Mouse (Mus musculus): ENCODE data around the gene Gm17349. TPM values are rescaled to one million over a fixed set of nuclear protein-coding genes. Genes with fewer than 3 reads are reported as not detected.

The Gm17349 gene
- polyA plus RNA-seq, 1 experiment from 2014 or later = not detected

GRCm38 (mm10) chr15:99700219-99701106 lies 4.8 kb downstream of the Gm17349 start:
- peaks cover 36% of the 10 kb centered on the region for H3K4me1 ChIP-seq (ENCODE audit: control insufficient read depth, insufficient read depth, low read length)
- 83% methylated on average over 18 of the region's 18 CpGs for WGBS (ENCODE audit: insufficient replicate concordance)

GRCm38 (mm10) chr15:99699715-99700114 lies 5.6 kb downstream of the Gm17349 start:
- no peak overlapping the region for H3K4me3 ChIP-seq (ENCODE audit: low read depth, low read length)
- peaks cover 7% of the 10 kb centered on the region; the same call in 1 of the 2 replicates for H3K27me3 ChIP-seq (ENCODE audit: control insufficient read depth, insufficient read depth, low read length)
- no peak overlapping the region for H3K9ac ChIP-seq (ENCODE audit: low read depth, low read length)
- H3K4me1 ChIP-seq (ENCODE audit: control insufficient read depth, insufficient read depth, low read length) = peaks cover 38% of the 10 kb centered on the region
- WGBS (ENCODE audit: insufficient replicate concordance) = 87% methylated on average over 10 of the region's 10 CpGs
- no peak for ATAC-seq (replicated peaks; ENCODE audit: insufficient number of reproducible peaks, low FRiP score, low TSS enrichment)
- H3K9me3 ChIP-seq (replicated peaks; ENCODE audit: control insufficient read depth, low read length) = no peaks in the 10 kb centered on the region
- no peak overlapping the region for H3K27ac ChIP-seq (ENCODE audit: low read depth, low read length)
- H3K4me2 ChIP-seq = no peak overlapping the region
- H3K36me3 ChIP-seq (ENCODE audit: control insufficient read depth, insufficient read depth, low read length) = no peaks in the 10 kb centered on the region

More at GRCm38 (mm10) chr15:99700219-99701106, 4.8 kb downstream of the Gm17349 start:
- H3K9ac ChIP-seq (ENCODE audit: low read depth, low read length) = no peak overlapping the region
- H3K4me2 ChIP-seq = no peak overlapping the region
- no peak overlapping the region for H3K27ac ChIP-seq (ENCODE audit: low read depth, low read length)
- H3K4me3 ChIP-seq (ENCODE audit: low read depth, low read length) = no peak overlapping the region
- no peaks in the 10 kb centered on the region for H3K9me3 ChIP-seq (replicated peaks; ENCODE audit: control insufficient read depth, low read length)
- peaks cover 7% of the 10 kb centered on the region; the same call in 1 of the 2 replicates for H3K27me3 ChIP-seq (ENCODE audit: control insufficient read depth, insufficient read depth, low read length)
- H3K36me3 ChIP-seq (ENCODE audit: control insufficient read depth, insufficient read depth, low read length) = no peaks in the 10 kb centered on the region; the same call in 1 of the 2 replicates
- no peak for ATAC-seq (replicated peaks; ENCODE audit: insufficient number of reproducible peaks, low FRiP score, low TSS enrichment)

GRCm38 (mm10) chr15:99698533-99699085 lies 6.7 kb downstream of the Gm17349 start:
- no peak overlapping the region for H3K27ac ChIP-seq (ENCODE audit: low read depth, low read length)
- H3K4me1 ChIP-seq (ENCODE audit: control insufficient read depth, insufficient read depth, low read length) = peaks cover 31% of the 10 kb centered on the region
- no peaks in the 10 kb centered on the region for H3K9me3 ChIP-seq (replicated peaks; ENCODE audit: control insufficient read depth, low read length)
- no peak for ATAC-seq (replicated peaks; ENCODE audit: insufficient number of reproducible peaks, low FRiP score, low TSS enrichment)
- H3K27me3 ChIP-seq (ENCODE audit: control insufficient read depth, insufficient read depth, low read length) = peaks cover 7% of the 10 kb centered on the region; the same call in 1 of the 2 replicates
- 0 out of 2 replicates have a peak overlapping the region, but pooled peaks have one; percentile 9 for H3K4me2 ChIP-seq
- WGBS (ENCODE audit: insufficient replicate concordance) = 27% methylated on average over 20 of the region's 20 CpGs
- no peaks in the 10 kb centered on the region for H3K36me3 ChIP-seq (ENCODE audit: control insufficient read depth, insufficient read depth, low read length)
- no peak overlapping the region for H3K9ac ChIP-seq (ENCODE audit: low read depth, low read length)
- no peak overlapping the region for H3K4me3 ChIP-seq (ENCODE audit: low read depth, low read length)

- ATAC-seq (replicated peaks; ENCODE audit: insufficient number of reproducible peaks, low FRiP score, low TSS enrichment) = no peak
- no peak overlapping the region for H3K9ac ChIP-seq (ENCODE audit: low read depth, low read length)
- no peaks in the 10 kb centered on the region for H3K36me3 ChIP-seq (ENCODE audit: control insufficient read depth, insufficient read depth, low read length)
- H3K27ac ChIP-seq (ENCODE audit: low read depth, low read length) = no peak overlapping the region
- no peaks in the 10 kb centered on the region for H3K9me3 ChIP-seq (replicated peaks; ENCODE audit: control insufficient read depth, low read length)
- H3K4me3 ChIP-seq (ENCODE audit: low read depth, low read length) = no peak overlapping the region
- H3K4me2 ChIP-seq = no peak overlapping the region
- peaks cover 20% of the 10 kb centered on the region for H3K4me1 ChIP-seq (ENCODE audit: control insufficient read depth, insufficient read depth, low read length)
- WGBS (ENCODE audit: insufficient replicate concordance) = 6% methylated on average over 2 of the region's 2 CpGs
- peaks cover 8% of the 10 kb centered on the region; the same call in 1 of the 2 replicates for H3K27me3 ChIP-seq (ENCODE audit: control insufficient read depth, insufficient read depth, low read length)
Measured at GRCm38 (mm10) chr15:99697309-99697708, 8.0 kb downstream of the Gm17349 start.

- H3K9ac ChIP-seq (ENCODE audit: low read depth, low read length) = no peak overlapping the region
- no peak overlapping the region for H3K4me3 ChIP-seq (ENCODE audit: low read depth, low read length)
- H3K27me3 ChIP-seq (ENCODE audit: control insufficient read depth, insufficient read depth, low read length) = peaks cover 9% of the 10 kb centered on the region
- no peak overlapping the region for H3K27ac ChIP-seq (ENCODE audit: low read depth, low read length)
- H3K4me2 ChIP-seq = no peak overlapping the region
- 45% methylated on average over 9 of the region's 9 CpGs for WGBS (ENCODE audit: insufficient replicate concordance)
- no peak for ATAC-seq (replicated peaks; ENCODE audit: insufficient number of reproducible peaks, low FRiP score, low TSS enrichment)
- no peaks in the 10 kb centered on the region for H3K36me3 ChIP-seq (ENCODE audit: control insufficient read depth, insufficient read depth, low read length)
- H3K4me1 ChIP-seq (ENCODE audit: control insufficient read depth, insufficient read depth, low read length) = peaks cover 16% of the 10 kb centered on the region
- H3K9me3 ChIP-seq (replicated peaks; ENCODE audit: control insufficient read depth, low read length) = no peaks in the 10 kb centered on the region
Measured at GRCm38 (mm10) chr15:99691976-99692375, 13.3 kb downstream of the Gm17349 start.

GRCm38 (mm10) chr15:99690924-99691323 lies 14.4 kb downstream of the Gm17349 start:
- Histone ChIP-seq H3K4me3 (ENCODE audit: low read depth, low read length) (no peak overlapping the region), H3K4me1 (ENCODE audit: control insufficient read depth, insufficient read depth, low read length) (peaks cover 16% of the 10 kb centered on the region), H3K9ac (ENCODE audit: low read depth, low read length) (no peak overlapping the region), H3K27ac (ENCODE audit: low read depth, low read length) (no peak overlapping the region), H3K4me2 (no peak overlapping the region), H3K36me3 (ENCODE audit: control insufficient read depth, insufficient read depth, low read length) (no peaks in the 10 kb centered on the region), H3K27me3 (ENCODE audit: control insufficient read depth, insufficient read depth, low read length) (peaks cover 9% of the 10 kb centered on the region), H3K9me3 (replicated peaks; ENCODE audit: control insufficient read depth, low read length) (no peaks in the 10 kb centered on the region)
- WGBS (ENCODE audit: insufficient replicate concordance) = 18% methylated on average over 4 of the region's 4 CpGs
- no peak for ATAC-seq (replicated peaks; ENCODE audit: insufficient number of reproducible peaks, low FRiP score, low TSS enrichment)

GRCm38 (mm10) chr15:99688712-99689111 lies 16.6 kb downstream of the Gm17349 start:
- no peak overlapping the region for H3K9ac ChIP-seq (ENCODE audit: low read depth, low read length)
- H3K27ac ChIP-seq (ENCODE audit: low read depth, low read length) = no peak overlapping the region
- H3K4me2 ChIP-seq = no peak overlapping the region
- no peak overlapping the region for H3K4me3 ChIP-seq (ENCODE audit: low read depth, low read length)
- H3K4me1 ChIP-seq (ENCODE audit: control insufficient read depth, insufficient read depth, low read length) = peaks cover 6% of the 10 kb centered on the region
- no peaks in the 10 kb centered on the region for H3K9me3 ChIP-seq (replicated peaks; ENCODE audit: control insufficient read depth, low read length)
- peaks cover 9% of the 10 kb centered on the region for H3K27me3 ChIP-seq (ENCODE audit: control insufficient read depth, insufficient read depth, low read length)
- H3K36me3 ChIP-seq (ENCODE audit: control insufficient read depth, insufficient read depth, low read length) = no peaks in the 10 kb centered on the region
- ATAC-seq (replicated peaks; ENCODE audit: insufficient number of reproducible peaks, low FRiP score, low TSS enrichment) = 0 out of 2 replicates have a peak, but pooled peaks have one; percentile 7
- 0% methylated on average over 4 of the region's 4 CpGs for WGBS (ENCODE audit: insufficient replicate concordance)

GRCm38 (mm10) chr15:99684156-99684555 lies 21.1 kb downstream of the Gm17349 start:
- ATAC-seq (replicated peaks; ENCODE audit: insufficient number of reproducible peaks, low FRiP score, low TSS enrichment) = no peak

More at GRCm38 (mm10) chr15:99684156-99684555, 21.1 kb downstream of the Gm17349 start:
- Histone ChIP-seq H3K4me3 (ENCODE audit: low read depth, low read length) (no peak overlapping the region), H3K27me3 (ENCODE audit: control insufficient read depth, insufficient read depth, low read length) (no peaks in the 10 kb centered on the region), H3K27ac (ENCODE audit: low read depth, low read length) (no peak overlapping the region), H3K4me1 (ENCODE audit: control insufficient read depth, insufficient read depth, low read length) (no peaks in the 10 kb centered on the region), H3K9ac (ENCODE audit: low read depth, low read length) (no peak overlapping the region), H3K36me3 (ENCODE audit: control insufficient read depth, insufficient read depth, low read length) (no peaks in the 10 kb centered on the region), H3K9me3 (replicated peaks; ENCODE audit: control insufficient read depth, low read length) (no peaks in the 10 kb centered on the region), H3K4me2 (no peak overlapping the region)
- 85% methylated on average over 5 of the region's 5 CpGs for WGBS (ENCODE audit: insufficient replicate concordance)
